Mouse (Mus musculus) fibroblast of lung, adult 2 months (primary cell): ENCODE results near the gene Lrfn2.

Source experiments
- DNase-seq: peaks from one replicate; pipeline ENCODE4 v3.0.0-alpha.2; 2011; ENCODE audit warnings: low read depth

Gene Lrfn2

GRCm38 (mm10) chr17:48968304-48968703 lies 36.1 kb downstream of the Lrfn2 start:
- DNase-seq, result no peak

- no peak for DNase-seq
Observed at GRCm38 (mm10) chr17:48971296-48971695, 39.1 kb downstream of the Lrfn2 start.

DNA sequence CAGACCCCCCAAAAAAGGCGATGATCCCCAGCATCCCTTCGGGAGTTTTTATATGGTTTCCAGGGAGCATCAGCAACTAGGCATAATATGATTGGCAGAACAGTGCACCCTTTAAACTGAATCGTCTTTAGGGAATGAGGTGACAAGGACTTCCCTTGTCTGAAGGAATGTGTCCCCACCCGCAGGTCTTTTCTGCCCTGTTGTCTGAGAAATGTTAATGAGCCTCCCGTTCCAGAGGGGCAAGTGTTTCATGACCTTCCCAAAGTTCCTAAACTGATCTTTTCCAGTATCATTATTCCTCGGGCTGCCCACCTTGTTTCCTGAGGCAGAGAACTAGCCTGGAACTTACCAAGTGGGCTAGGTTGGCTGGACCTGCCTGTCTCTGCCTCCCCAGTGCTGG lies 40.7 kb downstream of the Lrfn2 start:
- DNase-seq, result no peak

- DNase-seq, result no peak
Observed at GRCm38 (mm10) chr17:48973394-48973793, 41.2 kb downstream of the Lrfn2 start.

- no peak for DNase-seq
Observed at GRCm38 (mm10) chr17:48975055-48975454, 42.9 kb downstream of the Lrfn2 start.

DNA sequence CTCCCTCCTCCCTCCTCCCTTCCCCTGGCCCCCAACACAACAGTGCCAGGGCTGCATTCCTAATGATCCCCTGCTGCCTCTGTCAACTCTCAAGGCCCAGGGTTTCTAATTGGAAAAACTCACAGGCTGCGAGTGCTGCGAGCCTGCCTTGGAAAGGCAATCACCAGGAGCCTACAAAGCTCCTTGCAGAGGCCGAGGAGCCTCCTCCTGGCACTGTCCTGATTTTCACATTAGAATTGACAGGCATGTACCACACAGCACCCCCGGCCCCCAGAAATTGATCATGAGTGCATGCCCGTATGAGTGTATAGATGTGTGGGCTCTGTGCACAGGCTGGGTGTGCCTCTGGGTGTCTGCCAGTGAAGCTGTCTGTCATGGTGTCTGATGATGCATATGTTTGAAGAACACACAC lies 44.4 kb downstream of the Lrfn2 start:
- no peak for DNase-seq

- DNase-seq, result no peak
Observed at GRCm38 (mm10) chr17:48995256-48995993, 63.2 kb downstream of the Lrfn2 start.

DNA sequence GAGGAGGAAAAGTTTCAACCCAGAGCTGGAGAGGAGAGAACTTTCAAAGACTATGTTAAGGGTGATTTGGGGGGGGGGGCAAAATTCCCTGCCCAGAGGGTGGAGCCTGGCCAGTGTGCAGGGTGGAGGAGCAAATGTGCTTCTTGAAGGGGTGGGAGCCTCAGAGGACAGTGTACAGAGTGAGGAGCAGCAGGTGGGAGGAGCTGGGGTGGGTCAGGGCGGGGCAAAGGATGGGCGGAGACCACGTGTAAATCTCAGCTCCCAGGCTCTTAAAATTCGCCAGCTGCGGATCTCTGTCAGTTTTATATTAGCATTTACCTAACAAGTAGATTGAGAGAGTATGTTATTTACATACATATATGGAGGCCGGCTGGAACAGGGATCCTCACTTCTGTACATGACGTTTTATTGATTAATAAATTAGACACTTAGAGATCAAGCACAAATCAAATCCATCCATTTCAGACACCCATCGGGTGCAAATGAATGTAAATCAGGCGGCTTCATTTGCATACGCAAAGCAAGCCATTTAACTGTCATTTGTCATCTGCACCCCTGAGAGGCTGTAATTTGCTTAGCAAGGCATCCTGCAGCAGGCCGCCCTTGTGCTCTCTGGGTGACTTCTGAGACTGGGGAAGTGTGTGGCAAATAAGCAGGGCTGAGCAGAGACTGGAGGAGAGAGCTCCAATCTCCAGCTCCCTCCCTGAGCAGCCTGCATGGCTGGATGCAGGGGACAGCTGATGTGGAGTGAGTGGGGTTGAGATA lies 67.5 kb downstream of the Lrfn2 start:
- DNase-seq, result no peak

GRCm38 (mm10) chr17:49009384-49010073 lies 77.3 kb downstream of the Lrfn2 start:
- DNase-seq, result no peak

DNA sequence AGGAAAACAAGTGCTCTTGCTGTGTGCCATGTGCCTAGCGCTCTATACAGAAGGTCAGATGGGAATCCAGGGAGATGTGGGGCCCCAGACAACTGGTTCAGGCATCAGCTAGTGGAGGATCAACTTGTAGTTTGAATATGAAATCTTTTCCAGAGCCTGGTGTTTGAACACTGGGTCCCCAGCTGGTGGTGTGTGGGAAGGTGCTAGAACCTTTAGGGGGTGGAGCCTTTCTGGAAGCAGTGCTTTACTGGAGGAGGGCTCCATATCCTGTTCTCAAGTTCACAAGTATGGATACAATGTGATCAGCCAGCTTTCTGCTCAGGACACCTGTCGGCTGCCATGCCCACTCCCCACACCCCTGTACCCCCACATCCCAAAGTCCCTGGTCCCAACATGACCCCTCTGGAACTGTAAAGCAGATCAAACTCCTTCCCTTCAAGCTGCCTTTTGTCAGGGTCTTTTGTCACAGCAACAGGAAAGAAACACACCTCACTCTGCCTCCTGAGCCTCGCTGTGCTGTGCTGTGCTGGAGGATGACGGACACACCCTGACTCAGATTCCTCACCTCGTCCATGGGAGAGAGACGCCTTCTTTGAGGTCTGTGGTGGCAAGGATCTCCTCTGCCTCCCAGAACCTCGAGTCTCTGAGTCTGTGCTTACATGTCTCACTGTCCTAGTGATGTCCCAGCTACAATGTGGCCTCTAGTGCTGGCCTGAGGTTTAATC lies 81.9 kb downstream of the Lrfn2 start:
- no peak for DNase-seq

- DNase-seq, result no peak
Observed at GRCm38 (mm10) chr17:49015368-49015767, 83.2 kb downstream of the Lrfn2 start.

DNA sequence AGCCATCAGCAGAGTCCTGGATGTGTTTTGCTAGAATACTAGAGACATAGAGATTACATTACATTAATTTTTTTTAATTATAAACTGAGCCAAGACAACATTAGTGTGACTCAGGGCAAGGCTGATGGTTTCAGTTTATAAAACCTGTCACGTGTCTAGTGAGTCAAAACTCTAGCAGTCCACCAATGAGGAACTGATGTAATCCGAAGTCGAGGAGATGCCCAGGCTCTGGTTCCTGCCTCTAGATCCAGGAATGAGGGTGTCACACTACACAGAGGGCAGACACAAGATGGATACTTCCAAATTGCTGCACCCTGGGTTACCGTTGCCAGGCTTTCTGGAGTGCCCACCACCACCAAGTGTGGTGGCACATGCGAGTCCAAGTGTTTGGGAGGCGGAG lies 84.0 kb downstream of the Lrfn2 start:
- DNase-seq, result no peak

- no peak for DNase-seq
Observed at GRCm38 (mm10) chr17:49017438-49018415, 85.5 kb downstream of the Lrfn2 start.

DNA sequence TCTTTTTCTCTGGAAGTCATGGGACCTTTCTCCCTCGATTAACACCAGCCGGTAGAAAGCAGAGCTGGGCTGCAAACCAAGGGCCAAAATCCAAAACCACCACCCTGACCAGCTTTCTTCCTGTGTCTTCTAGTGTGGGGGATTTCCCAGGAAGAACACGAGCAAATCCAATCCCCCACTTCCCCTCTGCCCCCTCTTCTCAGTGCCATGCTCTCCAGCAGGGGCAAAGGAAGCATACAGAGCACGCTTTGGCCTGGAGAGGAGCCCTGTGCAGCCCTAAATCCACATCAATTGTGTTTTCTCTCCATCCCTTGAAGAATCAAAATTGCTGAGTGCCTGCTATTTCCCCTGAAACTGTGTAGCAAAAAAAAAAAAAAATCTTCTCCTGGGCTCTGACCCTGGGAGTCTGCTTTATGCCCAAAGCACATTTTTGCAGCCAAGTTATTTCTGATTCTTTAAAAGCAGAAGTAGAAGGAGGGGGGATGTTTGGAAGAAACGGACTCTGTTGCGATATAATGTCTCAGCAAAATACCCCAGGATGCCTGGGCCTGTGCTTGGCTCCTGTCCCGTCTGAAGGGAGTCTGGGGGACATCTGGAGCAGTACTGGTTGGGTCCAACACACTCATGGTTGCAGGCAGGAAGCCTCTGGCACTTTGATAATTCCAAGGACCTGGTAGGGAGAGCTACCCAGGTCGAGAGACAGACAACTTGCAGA lies 86.8 kb downstream of the Lrfn2 start:
- DNase-seq, result no peak

DNA sequence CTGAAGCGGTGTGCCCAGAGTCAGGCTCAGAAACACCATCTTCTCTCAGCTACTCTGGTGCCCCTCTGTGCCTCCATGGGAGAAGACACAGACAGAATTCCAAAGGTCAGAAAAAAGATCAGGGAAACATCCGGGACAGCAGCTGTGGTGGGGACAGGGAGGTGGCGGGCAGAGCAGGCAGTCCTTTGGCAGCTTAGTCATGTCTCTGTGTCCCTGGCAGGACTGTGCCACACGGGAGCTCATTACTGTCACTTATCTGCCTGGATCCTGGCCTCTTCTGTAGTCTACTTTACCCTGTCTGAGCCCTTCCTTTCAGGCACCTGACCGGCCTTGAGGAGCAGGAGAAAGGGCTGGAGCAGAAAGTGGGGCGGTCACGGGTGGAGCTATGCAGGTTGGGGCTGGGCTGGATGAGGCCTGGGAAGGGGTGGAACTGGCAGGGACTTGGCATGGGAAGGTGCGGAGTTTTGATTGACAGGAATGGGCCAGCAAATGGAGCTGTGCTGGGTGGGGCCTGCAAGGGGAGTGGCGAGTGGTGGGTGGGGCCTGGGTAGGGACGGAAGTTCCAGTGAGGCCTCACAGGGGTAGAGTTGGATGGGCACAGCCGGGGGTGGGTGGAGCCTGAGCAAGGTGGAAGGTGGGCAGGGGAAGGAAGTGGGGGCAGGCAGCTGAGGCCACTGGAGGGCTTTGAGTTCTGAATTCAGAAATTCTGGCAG lies 97.5 kb downstream of the Lrfn2 start:
- no peak for DNase-seq

GRCm38 (mm10) chr17:49030269-49030615 lies 98.1 kb downstream of the Lrfn2 start:
- no peak for DNase-seq

DNA sequence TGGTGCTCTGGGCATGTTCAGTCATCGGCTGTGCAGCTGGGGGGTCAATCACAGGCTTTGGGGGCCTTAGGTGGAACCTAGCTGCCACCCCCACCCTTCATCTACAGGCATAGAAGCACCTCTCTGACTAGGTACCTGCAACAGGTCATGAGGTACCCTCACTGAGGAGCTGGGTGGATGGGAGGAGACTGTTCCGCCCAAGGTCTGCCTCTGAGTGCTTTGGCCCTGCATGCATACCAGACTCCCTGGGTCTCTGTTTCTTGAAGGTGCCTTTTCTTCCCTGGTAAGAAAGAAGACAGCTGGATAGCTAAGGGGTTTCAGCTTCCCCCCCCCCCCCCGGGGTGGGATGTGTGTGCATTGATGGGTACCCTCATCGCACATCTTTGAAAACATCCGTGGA lies 98.7 kb downstream of the Lrfn2 start:
- no peak for DNase-seq

GRCm38 (mm10) chr17:49031790-49032189 lies 99.6 kb downstream of the Lrfn2 start:
- no peak for DNase-seq

DNA sequence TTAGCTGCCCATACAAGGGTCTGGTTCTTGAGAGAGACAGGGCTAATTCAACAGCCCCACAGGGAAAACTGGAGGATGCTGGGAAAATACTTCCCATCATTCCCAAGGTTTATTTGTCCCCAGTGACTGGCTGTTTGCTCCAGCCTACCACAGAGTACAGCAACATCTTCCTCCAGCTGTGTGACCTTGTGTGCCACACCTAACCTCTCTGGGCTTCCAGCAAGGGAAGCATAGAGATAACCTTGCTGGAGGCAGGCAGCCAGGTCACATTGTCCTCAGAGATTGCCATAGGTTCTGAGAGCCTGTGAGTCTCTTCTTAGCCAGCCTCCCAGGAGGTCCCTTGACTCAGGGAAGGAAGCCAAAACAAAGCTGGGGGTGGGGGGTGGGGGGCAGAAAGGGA lies 101.1 kb downstream of the Lrfn2 start:
- DNase-seq, result no peak

- DNase-seq, result no peak
Observed at GRCm38 (mm10) chr17:49033686-49034250, 101.6 kb downstream of the Lrfn2 start.
